Mouse (Mus musculus) heart, embryonic 10.5 days (tissue): ENCODE measurements around the gene Lrguk. TPM values are rescaled to one million over a fixed set of nuclear protein-coding genes. Genes with fewer than 3 reads are reported as not detected.
A peak's percentile ranks its signal among the peaks of the same experiment; 100 is the strongest.

Experiments used
- DNase-seq: peaks from one replicate; pipeline ENCODE4 v3.0.0-alpha.2; 2017; ENCODE audit warnings: low spot score
- H3K27ac ChIP-seq: fragments of 300-500 bp; sonication (generic); 2 replicates; pipeline ENCODE4 v1.5.1; 2016; ENCODE audit warnings: mild to moderate bottlenecking
- H3K27me3 ChIP-seq: fragments of 300-500 bp; sonication (generic); 2 replicates; pipeline ENCODE4 v1.6.1; 2016; ENCODE audit warnings: mild to moderate bottlenecking; ENCODE audit not compliant: poor library complexity, insufficient read depth, severe bottlenecking
- H3K36me3 ChIP-seq: fragments of 300-500 bp; sonication (generic); 2 replicates; pipeline ENCODE4 v1.6.1; 2016; ENCODE audit warnings: mild to moderate bottlenecking, moderate library complexity
- H3K4me1 ChIP-seq: fragments of 300-500 bp; sonication (generic); 2 replicates; pipeline ENCODE4 v1.6.1; 2016; ENCODE audit warnings: mild to moderate bottlenecking
- H3K4me3 ChIP-seq: fragments of 300-500 bp; sonication (generic); 2 replicates; pipeline ENCODE4 v1.5.1; 2016; ENCODE audit warnings: mild to moderate bottlenecking, moderate library complexity
- H3K9me3 ChIP-seq: fragments of 300-500 bp; sonication (generic); 2 replicates; pipeline ENCODE4 v1.6.1; 2016; ENCODE audit warnings: mild to moderate bottlenecking, moderate library complexity
- WGBS: fragments of 180-500 bp; shearing (Covaris S2); methylation state at CpG from one replicate; pipeline ENCODE4 v1.1.7; 2016; 5-methylcytosine and 5-hydroxymethylcytosine counted together
- polyA plus RNA-seq: library from polyadenylated mRNA; unstranded; fragments of >200 nt; fragmentation: Nextera tagmentation; extraction: Ambion mirVana; gene quantifications from 2 replicates; pipeline ENCODE4 v1.2.1, GENCODE M21; 2016

The Lrguk gene
- polyA plus RNA-seq = 0.52 and 0.88 TPM in 2 replicates

GRCm38 (mm10) chr6:34028933-34029745 is at the start of gene Lrguk:
Gene Lrguk (plus strand): TSS chr6:34029448.
- no peaks in the 10 kb centered on the region for H3K27me3 ChIP-seq
- H3K36me3 ChIP-seq = no peaks in the 10 kb centered on the region
- peak; percentile 93 for DNase-seq
- peak within 1 kb of the TSS; percentile 79 for H3K27ac ChIP-seq
- WGBS = 5% methylated on average over 32 of the region's 32 CpGs
- no peaks in the 10 kb centered on the region for H3K9me3 ChIP-seq
- peaks cover 8% of the 10 kb centered on the region for H3K4me1 ChIP-seq
- H3K4me3 ChIP-seq = peak within 1 kb of the TSS; percentile 74

GRCm38 (mm10) chr6:33982709-33983108 is 46.5 kb upstream of the Lrguk start:
- WGBS = 82% methylated on average over 9 of the region's 9 CpGs
- Histone ChIP-seq H3K4me3 (no peak overlapping the region), H3K27ac (no peak overlapping the region), H3K36me3 (no peaks in the 10 kb centered on the region), H3K27me3 (no peaks in the 10 kb centered on the region), H3K9me3 (no peaks in the 10 kb centered on the region), H3K4me1 (peaks cover 10% of the 10 kb centered on the region)
- no peak for DNase-seq

GRCm38 (mm10) chr6:33987132-33987531 is 42.1 kb upstream of the Lrguk start:
- no peaks in the 10 kb centered on the region for H3K9me3 ChIP-seq
- 70% methylated on average over 5 of the region's 5 CpGs for WGBS
- H3K4me3 ChIP-seq = no peak overlapping the region
- no peak for DNase-seq
- peaks cover 10% of the 10 kb centered on the region for H3K4me1 ChIP-seq
- no peaks in the 10 kb centered on the region for H3K27me3 ChIP-seq
- no peak overlapping the region for H3K27ac ChIP-seq
- no peaks in the 10 kb centered on the region for H3K36me3 ChIP-seq

- Histone ChIP-seq H3K4me1 (no peaks in the 10 kb centered on the region), H3K27ac (no peak overlapping the region), H3K27me3 (no peaks in the 10 kb centered on the region), H3K9me3 (no peaks in the 10 kb centered on the region), H3K36me3 (no peaks in the 10 kb centered on the region), H3K4me3 (no peak overlapping the region)
- no peak for DNase-seq
- WGBS = 47% methylated on average over 23 of the region's 24 CpGs
These were observed 36.8 kb upstream of the Lrguk start for GRCm38 (mm10) chr6:33992213-33993034.

- no peaks in the 10 kb centered on the region for H3K4me1 ChIP-seq
- H3K36me3 ChIP-seq = no peaks in the 10 kb centered on the region
- 70% methylated on average over 6 of the region's 6 CpGs for WGBS
- no peak for DNase-seq
- H3K9me3 ChIP-seq = no peaks in the 10 kb centered on the region
- H3K27me3 ChIP-seq = no peaks in the 10 kb centered on the region
- H3K4me3 ChIP-seq = no peak overlapping the region
- H3K27ac ChIP-seq = no peak overlapping the region
These were observed 35.4 kb upstream of the Lrguk start for GRCm38 (mm10) chr6:33993842-33994241.

- DNase-seq = no peak
- 50% methylated on average over 4 of the region's 4 CpGs for WGBS
- Histone ChIP-seq H3K9me3 (no peaks in the 10 kb centered on the region), H3K36me3 (no peaks in the 10 kb centered on the region), H3K27me3 (no peaks in the 10 kb centered on the region), H3K27ac (no peak overlapping the region), H3K4me3 (no peak overlapping the region), H3K4me1 (no peaks in the 10 kb centered on the region)
These were observed 30.7 kb upstream of the Lrguk start for GRCm38 (mm10) chr6:33998590-33998989.

- no peaks in the 10 kb centered on the region for H3K9me3 ChIP-seq
- DNase-seq = no peak
- H3K4me1 ChIP-seq = no peaks in the 10 kb centered on the region
- H3K27me3 ChIP-seq = no peaks in the 10 kb centered on the region
- WGBS = 27% methylated on average over 7 of the region's 7 CpGs
- no peak overlapping the region for H3K27ac ChIP-seq
- no peak overlapping the region for H3K4me3 ChIP-seq
- no peaks in the 10 kb centered on the region for H3K36me3 ChIP-seq
These were observed 29.7 kb upstream of the Lrguk start for GRCm38 (mm10) chr6:33999530-33999929.

- DNase-seq = no peak
- 86% methylated on average over 7 of the region's 7 CpGs for WGBS
- no peaks in the 10 kb centered on the region for H3K36me3 ChIP-seq
- H3K4me3 ChIP-seq = no peak overlapping the region
- H3K9me3 ChIP-seq = no peaks in the 10 kb centered on the region
- no peak overlapping the region for H3K27ac ChIP-seq
- no peaks in the 10 kb centered on the region for H3K27me3 ChIP-seq
- H3K4me1 ChIP-seq = no peaks in the 10 kb centered on the region
These were observed 28.6 kb upstream of the Lrguk start for GRCm38 (mm10) chr6:34000644-34001043.

GRCm38 (mm10) chr6:34003033-34003432 is 26.2 kb upstream of the Lrguk start:
- no peak for DNase-seq
- Histone ChIP-seq H3K27me3 (no peaks in the 10 kb centered on the region), H3K27ac (no peak overlapping the region), H3K4me1 (peaks cover 11% of the 10 kb centered on the region), H3K9me3 (no peaks in the 10 kb centered on the region), H3K36me3 (no peaks in the 10 kb centered on the region), H3K4me3 (no peak overlapping the region)
- 37% methylated on average over 1 of the region's 1 CpGs for WGBS

GRCm38 (mm10) chr6:34013469-34013868 is 15.8 kb upstream of the Lrguk start:
- 80% methylated on average over 6 of the region's 6 CpGs for WGBS
- no peak for DNase-seq
- Histone ChIP-seq H3K9me3 (no peaks in the 10 kb centered on the region), H3K4me1 (0 out of 2 replicates have a peak, but pooled peaks cover 5% of the 10 kb centered on the region), H3K4me3 (no peak overlapping the region), H3K27me3 (no peaks in the 10 kb centered on the region), H3K36me3 (no peaks in the 10 kb centered on the region), H3K27ac (no peak overlapping the region)

- no peaks in the 10 kb centered on the region for H3K36me3 ChIP-seq
- H3K9me3 ChIP-seq = no peaks in the 10 kb centered on the region
- H3K27ac ChIP-seq = peak overlapping the region; percentile 79
- H3K4me3 ChIP-seq = peak overlapping the region; percentile 74
- 2% methylated on average over 4 of the region's 4 CpGs for WGBS
- H3K4me1 ChIP-seq = peaks cover 14% of the 10 kb centered on the region
- no peak for DNase-seq
- no peaks in the 10 kb centered on the region for H3K27me3 ChIP-seq
These were observed 439 bp downstream of the Lrguk start for GRCm38 (mm10) chr6:34029746-34030027.

GRCm38 (mm10) chr6:34034096-34034495 is 4.8 kb downstream of the Lrguk start:
- no peaks in the 10 kb centered on the region for H3K9me3 ChIP-seq
- H3K36me3 ChIP-seq = no peaks in the 10 kb centered on the region
- H3K27me3 ChIP-seq = no peaks in the 10 kb centered on the region
- H3K4me3 ChIP-seq = 0 out of 2 replicates have a peak overlapping the region, but pooled peaks have one; percentile 17
- H3K4me1 ChIP-seq = peaks cover 25% of the 10 kb centered on the region
- 0 out of 2 replicates have a peak overlapping the region, but pooled peaks have one; percentile 25 for H3K27ac ChIP-seq
- WGBS = 46% methylated on average over 3 of the region's 3 CpGs
- no peak for DNase-seq
